24 mouse cellular contexts compared by ENCODE assay signal in genomic region chr19:26234539-26234938, GRCm38 (mm10).
A peak's percentile ranks its signal among the peaks of the same experiment; 100 is the strongest.
DNase-seq lines count a peak whose midpoint lies in the region; ATAC-seq and TF ChIP-seq lines count a peak whose summit lies in the region.
"Had no signal": no experiment of that assay in that cellular context is flagged by ENCODE, and none has a peak within 500 bp of the region (broad histone marks: within the 10 kb centered on the region; RNA-seq: fewer than 3 reads in every experiment).

No protein-coding gene starts in this region.

- no peaks in the 10 kb centered on the region for H3K9me3 ChIP-seq in intestine, embryonic 14.5 days (ENCODE audit: control insufficient read depth, low read length)
- no peaks in the 10 kb centered on the region for H3K9me3 ChIP-seq in intestine, postnatal 0 days (ENCODE audit: control insufficient read depth)
- no peaks in the 10 kb centered on the region for H3K9me3 ChIP-seq in intestine, embryonic 15.5 days
- no peaks in the 10 kb centered on the region for H3K9me3 ChIP-seq in intestine, embryonic 16.5 days (ENCODE audit: control insufficient read depth, low read length)
- H3K9me3 ChIP-seq in stomach, embryonic 16.5 days (replicated peaks; ENCODE audit: control insufficient read depth, low read length), result no peaks in the 10 kb centered on the region
- H3K9me3 ChIP-seq: embryonic facial prominence, embryonic 12.5 days; embryonic facial prominence, embryonic 15.5 days; forebrain, embryonic 10.5 days; forebrain, embryonic 12.5 days had no signal

- TF ChIP-seq CTCF in intestine, postnatal 0 days (IDR thresholded peaks at IDR 0.05; ENCODE audit: low read depth), result no peak

- WGBS in intestine, embryonic 14.5 days, result 33% methylated on average over 4 of the region's 4 CpGs
- WGBS in intestine, postnatal 0 days, result 56% methylated on average over 4 of the region's 4 CpGs
- WGBS in intestine, embryonic 15.5 days, result 52% methylated on average over 4 of the region's 4 CpGs
- WGBS in intestine, embryonic 16.5 days, result 49% methylated on average over 4 of the region's 4 CpGs
- 43% methylated on average over 4 of the region's 4 CpGs for WGBS in stomach, embryonic 16.5 days

- no peaks in the 10 kb centered on the region for H3K27me3 ChIP-seq in intestine, embryonic 14.5 days (replicated peaks; ENCODE audit: control insufficient read depth, insufficient read depth, low read length)
- H3K27me3 ChIP-seq in intestine, postnatal 0 days (replicated peaks; ENCODE audit: control insufficient read depth, insufficient read depth, low read length), result no peaks in the 10 kb centered on the region
- H3K27me3 ChIP-seq in intestine, embryonic 15.5 days (replicated peaks), result no peaks in the 10 kb centered on the region
- no peaks in the 10 kb centered on the region for H3K27me3 ChIP-seq in intestine, embryonic 16.5 days (replicated peaks; ENCODE audit: control insufficient read depth, insufficient read depth, low read length)
- no peaks in the 10 kb centered on the region for H3K27me3 ChIP-seq in stomach, embryonic 16.5 days (ENCODE audit: control insufficient read depth, insufficient read depth, low read length)
- H3K27me3 ChIP-seq: embryonic facial prominence, embryonic 12.5 days; embryonic facial prominence, embryonic 15.5 days; forebrain, embryonic 12.5 days had no signal

- H3K4me2 ChIP-seq in intestine, embryonic 14.5 days (ENCODE audit: low read length), result no peak overlapping the region
- H3K4me2 ChIP-seq in intestine, postnatal 0 days (replicated peaks; ENCODE audit: low read depth), result no peak overlapping the region
- H3K4me2 ChIP-seq in intestine, embryonic 15.5 days (replicated peaks), result no peak overlapping the region
- no peak overlapping the region for H3K4me2 ChIP-seq in intestine, embryonic 16.5 days (ENCODE audit: low read depth, low read length)
- H3K4me2 ChIP-seq in stomach, embryonic 16.5 days (ENCODE audit: low read depth, low read length), result no peak overlapping the region
- H3K4me2 ChIP-seq: embryonic facial prominence, embryonic 12.5 days; embryonic facial prominence, embryonic 15.5 days; forebrain, embryonic 12.5 days had no signal

- no peaks in the 10 kb centered on the region for H3K36me3 ChIP-seq in intestine, embryonic 14.5 days (ENCODE audit: control insufficient read depth, insufficient read depth, low read length)
- no peaks in the 10 kb centered on the region for H3K36me3 ChIP-seq in intestine, postnatal 0 days (ENCODE audit: control insufficient read depth, insufficient read depth)
- H3K36me3 ChIP-seq in intestine, embryonic 15.5 days, result no peaks in the 10 kb centered on the region
- no peaks in the 10 kb centered on the region for H3K36me3 ChIP-seq in intestine, embryonic 16.5 days (ENCODE audit: control insufficient read depth, insufficient read depth, low read length)
- H3K36me3 ChIP-seq in stomach, embryonic 16.5 days (ENCODE audit: control insufficient read depth, insufficient read depth, low read length), result no peaks in the 10 kb centered on the region
- H3K36me3 ChIP-seq: embryonic facial prominence, embryonic 12.5 days; embryonic facial prominence, embryonic 15.5 days; forebrain, embryonic 10.5 days; forebrain, embryonic 12.5 days had no signal

- no peaks in the 10 kb centered on the region for H3K4me1 ChIP-seq in intestine, embryonic 14.5 days (replicated peaks; ENCODE audit: control insufficient read depth, insufficient read depth, low read length)
- H3K4me1 ChIP-seq in intestine, postnatal 0 days (replicated peaks; ENCODE audit: control insufficient read depth, insufficient read depth, low read length), result no peaks in the 10 kb centered on the region
- no peaks in the 10 kb centered on the region for H3K4me1 ChIP-seq in intestine, embryonic 15.5 days (replicated peaks)
- H3K4me1 ChIP-seq in intestine, embryonic 16.5 days (ENCODE audit: control insufficient read depth, insufficient read depth, low read length), result no peaks in the 10 kb centered on the region
- no peaks in the 10 kb centered on the region for H3K4me1 ChIP-seq in stomach, embryonic 16.5 days (ENCODE audit: control insufficient read depth, insufficient read depth, low read length)
- H3K4me1 ChIP-seq: embryonic facial prominence, embryonic 12.5 days; embryonic facial prominence, embryonic 15.5 days had no signal

- no peak overlapping the region for H3K4me3 ChIP-seq in intestine, embryonic 14.5 days (ENCODE audit: low read depth, low read length)
- H3K4me3 ChIP-seq in intestine, postnatal 0 days (ENCODE audit: low read depth, low read length), result no peak overlapping the region
- H3K4me3 ChIP-seq in intestine, embryonic 15.5 days (replicated peaks), result no peak overlapping the region
- no peak overlapping the region for H3K4me3 ChIP-seq in intestine, embryonic 16.5 days (ENCODE audit: low read length)
- no peak overlapping the region for H3K4me3 ChIP-seq in stomach, embryonic 16.5 days (replicated peaks; ENCODE audit: low read length)
- H3K4me3 ChIP-seq: embryonic facial prominence, embryonic 12.5 days; embryonic facial prominence, embryonic 15.5 days; erythroblast, embryonic 14.5 days; forebrain, embryonic 10.5 days; forebrain, embryonic 12.5 days had no signal

- peak overlapping the region; percentile 84 for H3K27ac ChIP-seq in intestine, embryonic 14.5 days (ENCODE audit: low read depth)
- H3K27ac ChIP-seq in intestine, postnatal 0 days (ENCODE audit: low read depth, low read length), result no peak overlapping the region; the same call in 1 of the 2 replicates
- H3K27ac ChIP-seq in intestine, embryonic 15.5 days, result peak overlapping the region; percentile 52; the same call in 1 of the 2 replicates
- H3K27ac ChIP-seq in intestine, embryonic 16.5 days (ENCODE audit: low read length), result peak overlapping the region; percentile 48; the same call in 1 of the 2 replicates
- no peak overlapping the region for H3K27ac ChIP-seq in stomach, embryonic 16.5 days (ENCODE audit: low read length)
- H3K27ac ChIP-seq: embryonic facial prominence, embryonic 12.5 days; embryonic facial prominence, embryonic 15.5 days; forebrain, embryonic 10.5 days; forebrain, embryonic 12.5 days had no signal

- H3K9ac ChIP-seq in intestine, embryonic 14.5 days (ENCODE audit: low read length), result no peak overlapping the region
- H3K9ac ChIP-seq in intestine, postnatal 0 days (ENCODE audit: low read depth, low read length), result no peak overlapping the region
- no peak overlapping the region for H3K9ac ChIP-seq in intestine, embryonic 15.5 days
- H3K9ac ChIP-seq in intestine, embryonic 16.5 days (ENCODE audit: low read depth, low read length), result no peak overlapping the region
- H3K9ac ChIP-seq in stomach, embryonic 16.5 days (ENCODE audit: low read length), result no peak overlapping the region
- H3K9ac ChIP-seq: embryonic facial prominence, embryonic 12.5 days; embryonic facial prominence, embryonic 15.5 days; forebrain, embryonic 12.5 days had no signal

- ATAC-seq in intestine, embryonic 14.5 days (replicated peaks; ENCODE audit: low FRiP score, low TSS enrichment, low read depth), result peak; percentile 72; the same call in 1 of the 2 replicates
- ATAC-seq in intestine, postnatal 0 days, result no peak
- peak; percentile 67 for ATAC-seq in intestine, embryonic 15.5 days
- peak; percentile 48; the same call in 1 of the 2 replicates for ATAC-seq in intestine, embryonic 16.5 days
- 0 out of 2 replicates have a peak, but pooled peaks have one; percentile 10 for ATAC-seq in stomach, embryonic 16.5 days (ENCODE audit: insufficient read depth, low FRiP score)
- ATAC-seq: forebrain, embryonic 14.5 days; forebrain, embryonic 16.5 days had no signal

- DNase-seq in intestine, embryonic 14.5 days (ENCODE audit: low spot score), result no peak
- no peak for DNase-seq in layer of hippocampus, adult 18-20 months (ENCODE audit: low spot score in 2 of 2)
- DNase-seq in natural killer cell, adult 2 months (ENCODE audit: low spot score in 2 of 2), result no peak
- DNase-seq: adrenal gland, adult 2 months; adrenal gland, postnatal 10 days; adrenal gland, postnatal 25 days; cerebellum, adult 11 months; cerebellum, adult 18-20 months; cerebellum, adult 8-10 months; cerebellum, adult 9-11 months; cerebellum, postnatal 14 days; cerebellum, postnatal 36 days; embryo, embryonic 11 days had no signal

Comparison
In these comparisons a context has a peak if more than half of its experiments do, and no peak if none do; other contexts are left out.
1. H3K27ac ChIP-seq: peak in intestine, embryonic 14.5 days (single experiment), intestine, embryonic 15.5 days (single experiment) and intestine, embryonic 16.5 days (single experiment); none in intestine, postnatal 0 days (single experiment) and stomach, embryonic 16.5 days (single experiment).